Mouse (Mus musculus): Measurements from ENCODE around the gene Mdfic.

GRCm38 (mm10) chr6:15780127-15780526, 59.7 kb downstream of the Mdfic start:
- TF ChIP-seq EP300 (IDR thresholded peaks at IDR 0.05; ENCODE audit: low read depth) (no peak), CTCF (IDR thresholded peaks at IDR 0.05; ENCODE audit: low read depth) (no peak)
